Mouse (Mus musculus) inflammation-experienced regulatory T-cells (primary cell): ENCODE measurements around the gene Uaca. TPM values are rescaled to one million over a fixed set of nuclear protein-coding genes. Genes with fewer than 3 reads are reported as not detected.

ENCODE experiments used
- polyA plus RNA-seq, 2 experiments: library from polyadenylated mRNA; unstranded; fragments of 100-300 nt; shearing (Covaris generic); gene quantifications; one replicate each; pipeline ENCODE4 v1.2.1; 2017

The Uaca gene
- polyA plus RNA-seq, result under 1 TPM; 0.55 TPM

DNA sequence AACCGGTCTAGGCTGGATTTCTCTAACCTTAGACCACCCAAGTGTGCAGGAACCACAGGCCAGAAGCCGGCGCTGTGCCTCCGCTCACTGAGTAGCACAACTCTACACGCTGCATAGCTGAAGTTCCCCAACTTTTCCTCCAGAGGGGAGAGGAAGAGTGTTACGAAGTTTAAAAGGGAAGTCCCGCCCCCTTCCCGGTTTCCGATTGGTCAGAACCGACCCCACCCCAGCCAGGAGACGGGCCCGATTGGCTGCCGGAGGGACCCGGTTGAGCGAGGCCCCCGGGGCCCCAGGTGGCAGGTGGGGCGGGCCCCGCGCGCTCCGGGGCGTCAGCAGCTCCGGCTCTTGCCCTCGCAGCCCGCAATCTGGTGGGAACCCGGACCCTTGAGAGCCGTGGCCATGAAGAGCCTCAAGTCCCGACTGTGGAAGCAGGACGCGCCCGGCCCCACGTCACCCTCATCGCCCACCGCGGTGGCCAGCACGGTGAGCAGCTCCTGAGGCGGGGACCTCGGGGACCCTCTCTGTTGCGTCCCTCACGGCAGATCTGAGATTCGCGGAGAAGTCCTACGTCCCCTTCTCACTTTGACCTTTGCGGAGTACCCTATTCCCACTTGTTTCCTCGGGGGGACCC, at the start of gene Uaca:
TSS of gene Uaca (plus strand) at position 333 of the 631 bp plus-strand sequence.

Other genes starting within 250 kb of the Uaca start
- gene Lrrc49, start 106.4 kb upstream of the Uaca start, polyA plus RNA-seq, result 1 to 10 TPM; 2.5 to 3.8 TPM
- gene Larp6, start 81.6 kb upstream of the Uaca start, polyA plus RNA-seq, result under 1 TPM in 1 of 2 experiments, not detected in 1; 0.38 TPM